Mouse (Mus musculus): ENCODE results near the gene Shh.
A peak's percentile ranks its signal among the peaks of the same experiment; 100 is the strongest.

The Shh gene

DNA sequence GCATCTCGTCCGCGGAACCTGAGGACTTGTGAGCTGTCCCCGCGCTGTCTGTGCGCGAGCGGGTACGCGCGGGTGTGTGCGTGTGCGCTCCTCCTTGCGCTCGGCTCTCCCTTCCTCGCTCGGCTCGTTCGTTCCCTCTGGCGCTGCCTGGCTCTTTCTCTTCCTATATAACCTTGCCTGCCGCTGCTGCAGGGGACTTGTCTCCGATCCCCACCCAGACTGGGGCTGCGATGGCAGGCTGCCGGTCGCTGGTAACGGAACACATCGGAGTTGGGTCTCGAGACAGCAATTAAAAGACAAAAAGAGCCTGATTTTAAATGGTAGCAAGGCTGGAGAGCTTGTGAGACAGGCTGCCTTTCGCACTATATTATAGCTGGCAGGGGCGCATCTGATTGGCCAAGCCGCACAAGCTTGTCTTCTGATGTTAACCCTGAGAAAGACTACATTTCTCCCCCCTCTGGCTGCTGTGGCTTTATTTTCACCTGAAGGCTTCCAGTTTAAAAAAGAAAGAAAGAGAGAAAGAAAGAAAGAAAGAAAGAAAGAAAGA, at the start of gene Shh:
TSS of gene Shh (minus strand) at position 497 of the 547 bp plus-strand sequence.
- DNase-seq, result peak; percentile 57

DNA sequence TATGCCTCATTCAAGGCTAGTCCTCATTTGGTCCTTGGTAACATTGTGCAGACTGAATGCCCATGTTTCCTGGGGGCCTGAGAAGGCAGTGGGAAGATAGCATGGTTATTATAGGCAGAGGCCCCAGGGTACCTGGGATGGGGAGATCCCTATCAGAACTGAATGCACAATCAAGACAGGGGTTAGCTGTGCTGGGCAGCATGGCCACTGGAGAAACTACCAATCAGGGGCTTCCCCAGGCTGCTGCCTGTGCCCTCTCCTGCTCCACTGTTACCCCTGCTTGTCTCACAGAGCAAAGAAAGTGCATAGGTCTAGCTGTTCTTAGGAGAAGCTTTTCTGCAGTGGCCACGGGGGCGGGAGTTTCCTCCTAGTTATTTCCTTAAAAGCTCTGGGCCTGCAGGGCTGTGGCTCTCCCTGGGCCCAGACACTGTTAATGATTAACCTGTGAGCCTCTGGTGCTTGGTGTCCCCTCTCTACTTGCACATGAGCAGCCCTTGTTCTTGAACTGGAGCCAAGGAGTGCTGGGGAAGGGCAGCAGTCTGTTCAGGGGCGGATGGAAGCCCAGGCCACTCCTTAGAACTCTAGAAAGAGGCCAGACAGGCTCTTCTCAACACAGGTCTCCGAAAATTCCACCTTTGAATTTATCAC, 33.9 kb upstream of the Shh start:
- no peak for DNase-seq

DNA sequence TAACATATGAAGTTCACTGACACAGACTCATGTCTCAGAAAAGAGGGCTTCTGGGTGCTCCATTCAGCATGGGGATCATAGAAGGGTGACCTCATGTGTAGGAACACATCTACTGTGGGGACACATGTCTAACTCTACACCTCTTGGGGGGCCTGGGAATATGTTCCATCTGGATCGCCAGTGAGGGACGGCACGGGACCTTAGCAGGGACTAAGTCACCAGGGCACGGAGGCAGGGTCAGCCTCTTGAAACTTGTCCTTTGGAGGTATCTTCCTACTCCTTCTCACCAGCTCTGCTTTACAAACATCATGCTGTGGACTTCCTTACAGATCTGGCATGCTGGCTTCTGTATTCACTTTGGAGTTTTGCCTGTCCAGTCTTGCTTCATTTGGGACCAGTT, 31.8 kb upstream of the Shh start:
- no peak for DNase-seq

DNA sequence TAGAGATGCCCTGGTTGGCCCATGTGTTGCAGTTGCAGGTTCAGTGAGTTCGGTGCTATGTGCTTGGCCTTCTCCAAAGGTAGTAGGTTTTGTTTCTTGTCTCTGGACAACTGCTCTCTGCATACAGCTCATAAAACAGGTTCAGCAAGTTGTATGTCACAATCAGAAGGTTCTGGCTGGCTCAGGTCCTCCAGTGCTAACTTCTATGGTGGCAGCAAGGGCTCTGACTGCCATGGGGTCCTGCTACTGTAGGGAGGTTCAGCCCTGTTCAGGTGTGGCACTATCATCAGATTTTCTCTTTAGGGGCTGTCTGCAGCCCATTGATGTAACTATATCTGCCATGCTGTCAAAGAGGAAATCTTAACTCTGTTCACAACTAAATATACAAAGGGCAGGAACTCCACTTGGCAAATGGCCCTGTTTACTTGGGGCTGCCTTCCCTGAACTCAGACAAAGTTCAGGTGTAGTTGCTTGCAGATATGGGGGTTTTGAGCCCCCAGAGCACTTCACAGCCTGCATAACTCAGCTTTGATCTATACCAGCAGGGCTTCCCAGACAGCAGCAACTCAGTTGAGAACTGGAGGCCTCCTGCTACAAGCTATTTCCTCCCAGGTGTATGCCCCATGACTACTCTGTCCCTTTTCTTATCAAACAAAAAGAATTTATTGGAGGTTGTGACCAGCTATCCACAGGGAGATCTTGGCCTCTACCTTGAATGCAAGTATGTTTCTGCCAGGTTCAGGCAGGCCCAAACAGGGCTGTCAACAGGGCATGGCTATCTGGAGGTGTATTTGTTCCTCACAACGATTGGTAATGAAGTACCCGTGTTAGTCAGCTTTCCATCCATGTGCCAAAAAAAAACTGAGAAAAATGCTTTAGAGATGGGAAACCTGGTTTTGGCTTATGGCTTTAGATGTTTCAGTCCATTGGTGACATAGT, 28.9 kb upstream of the Shh start:
- DNase-seq, result no peak

DNA sequence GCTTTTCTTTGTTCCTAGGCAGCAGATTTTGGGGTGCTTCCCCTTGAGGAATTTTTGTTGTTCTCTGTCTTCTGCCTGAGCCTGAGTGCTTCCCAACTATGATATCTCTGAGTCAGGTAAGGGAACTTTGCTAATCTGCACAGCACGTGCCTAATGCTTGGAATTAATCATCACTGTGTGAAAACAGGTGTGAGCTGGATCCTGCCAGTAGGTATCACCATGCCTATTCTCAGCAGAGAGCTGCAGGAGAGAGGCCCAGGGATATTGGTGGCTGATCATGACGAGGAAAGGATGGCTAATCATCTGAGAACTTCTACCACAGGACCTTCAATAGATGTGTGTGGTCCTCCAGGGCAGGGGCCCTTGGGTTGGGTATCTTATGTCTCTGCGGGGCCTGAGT, 26.5 kb upstream of the Shh start:
- no peak for DNase-seq

DNA sequence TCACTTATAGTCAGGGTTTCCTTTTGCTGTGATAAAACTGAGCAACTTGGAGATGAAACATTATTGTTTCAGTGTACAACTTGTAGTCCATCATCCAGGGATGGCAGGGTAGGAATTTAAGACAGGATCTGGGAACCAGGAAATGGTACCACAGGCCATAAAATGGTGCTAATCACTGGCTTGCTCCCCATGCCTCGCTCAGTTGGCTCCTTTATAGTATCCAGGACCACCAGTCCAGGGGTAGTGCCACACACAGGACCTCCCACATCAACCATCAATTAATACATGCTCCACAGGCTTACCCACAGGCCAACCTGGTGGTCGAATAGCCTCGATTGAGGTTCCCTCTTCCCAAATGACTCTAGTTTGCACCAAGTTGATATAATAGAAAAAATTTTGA, 15.9 kb upstream of the Shh start:
- DNase-seq, result no peak

DNA sequence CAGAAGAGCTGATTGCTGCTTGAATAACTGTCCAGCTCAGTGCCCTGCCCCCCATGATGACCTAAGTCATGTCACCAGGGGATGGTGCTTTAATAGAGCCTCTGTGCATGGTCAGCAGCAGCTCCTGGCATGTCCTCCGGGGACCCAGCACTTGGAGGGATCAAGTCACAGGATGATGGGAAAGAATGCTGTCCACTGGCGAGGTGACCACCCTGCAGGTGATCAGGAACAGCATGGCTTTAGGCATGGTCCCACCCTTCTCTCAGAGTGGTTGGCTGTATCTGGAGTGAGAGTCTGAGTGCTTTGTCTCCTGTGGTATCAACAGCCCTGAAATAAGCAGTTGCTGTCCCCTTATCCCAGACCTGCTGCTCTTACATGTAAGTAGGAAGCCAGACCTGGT, 14.7 kb upstream of the Shh start:
- DNase-seq, result no peak

DNA sequence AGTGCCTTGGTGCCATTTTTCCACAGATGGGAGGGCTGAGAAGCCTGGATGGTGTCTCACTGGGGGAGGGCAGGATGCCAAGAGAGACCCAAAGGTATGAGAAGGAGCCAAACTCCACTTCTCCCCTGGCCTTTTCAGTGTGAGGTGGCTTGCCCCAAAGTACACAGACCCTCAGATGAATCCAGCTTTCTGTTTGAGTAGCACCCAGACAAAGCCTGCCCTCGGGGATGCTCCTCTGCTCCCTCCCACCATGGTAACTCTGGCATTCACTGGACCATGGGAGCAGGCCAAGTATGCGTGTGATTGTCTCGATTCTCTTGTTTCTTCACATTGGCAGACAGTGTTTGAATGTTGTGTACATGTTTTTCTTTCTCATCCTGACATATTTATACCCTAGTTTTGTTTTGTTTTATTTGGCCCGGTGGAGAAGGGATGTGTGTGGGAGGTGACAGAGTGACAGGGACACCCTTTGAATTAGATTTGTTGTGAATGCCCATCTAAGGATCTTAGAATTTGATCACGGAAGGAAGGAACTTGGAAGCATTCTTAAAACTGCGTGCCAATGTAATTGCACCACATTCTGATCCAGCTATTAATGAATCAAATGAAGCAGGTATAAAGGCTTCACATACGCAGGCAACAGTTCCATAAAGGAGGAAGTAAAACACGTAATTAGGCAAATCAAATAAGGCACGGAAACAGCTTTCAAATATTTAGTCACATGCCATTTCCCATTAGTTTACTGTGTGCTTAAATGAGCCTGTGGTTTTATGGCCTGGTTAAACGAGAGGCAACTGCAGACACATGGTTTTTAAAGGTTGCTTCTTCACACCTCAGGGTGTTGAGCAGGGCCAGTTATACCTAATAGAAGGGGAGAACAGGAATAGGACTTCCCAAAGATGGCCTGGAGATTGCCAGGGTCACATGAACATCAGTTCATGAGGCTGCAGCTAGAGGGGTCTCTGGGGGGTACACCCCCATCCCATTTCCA, 9.6 kb upstream of the Shh start:
- DNase-seq, result no peak

DNA sequence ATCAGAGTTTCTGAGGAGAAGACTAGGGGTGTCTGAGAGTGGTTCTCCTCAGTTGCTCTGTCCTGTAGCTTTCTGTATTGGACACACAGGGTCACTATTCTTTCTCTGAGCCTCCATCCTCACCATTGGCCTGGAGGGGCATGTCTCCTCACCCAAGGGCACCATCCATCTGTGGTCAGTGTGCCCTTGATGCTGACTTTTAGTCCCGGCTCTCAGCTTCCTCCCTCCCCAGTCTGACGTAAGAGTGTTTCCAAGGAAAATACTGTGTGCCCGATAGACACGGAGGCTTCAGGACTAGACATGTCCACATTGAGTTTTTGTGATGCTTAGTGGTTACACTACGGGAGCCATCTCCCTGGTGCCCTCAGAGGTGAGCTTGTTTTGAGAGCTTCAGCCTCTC, 6.5 kb upstream of the Shh start:
- no peak for DNase-seq

DNA sequence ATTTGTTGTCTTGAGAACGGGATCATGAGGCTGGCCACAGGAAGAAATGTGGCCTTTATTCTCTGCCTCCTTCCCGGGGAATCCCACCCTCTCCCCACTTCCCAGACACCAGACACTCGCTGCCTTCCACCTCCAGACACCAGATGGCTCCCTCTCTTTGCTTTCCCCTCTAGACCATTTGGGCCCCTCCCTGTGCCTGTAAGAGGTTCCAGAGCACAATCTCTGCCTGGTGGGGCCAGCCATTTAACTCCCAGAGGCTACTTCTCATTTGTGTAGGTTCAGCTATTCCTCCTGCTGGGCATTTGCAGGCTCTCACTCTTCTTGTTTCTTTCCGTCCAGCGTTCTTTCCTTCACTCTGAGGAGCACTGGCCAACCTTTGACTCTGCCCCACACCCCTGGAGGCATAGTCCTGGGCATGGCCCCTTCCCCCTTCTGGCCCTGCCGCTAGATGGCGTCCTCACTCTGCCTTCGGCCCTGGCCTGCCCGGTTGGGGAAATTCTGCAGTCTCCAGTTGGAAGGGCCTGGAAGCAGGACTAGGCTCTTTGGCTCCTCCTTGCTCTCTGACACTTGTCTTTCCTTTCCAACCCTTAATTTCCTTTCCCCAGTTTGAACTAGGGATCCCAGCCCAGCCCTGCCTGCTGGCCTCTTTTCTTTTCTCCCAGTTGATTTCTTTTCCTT, 2.6 kb upstream of the Shh start:
- DNase-seq, result peak; percentile 33

DNA sequence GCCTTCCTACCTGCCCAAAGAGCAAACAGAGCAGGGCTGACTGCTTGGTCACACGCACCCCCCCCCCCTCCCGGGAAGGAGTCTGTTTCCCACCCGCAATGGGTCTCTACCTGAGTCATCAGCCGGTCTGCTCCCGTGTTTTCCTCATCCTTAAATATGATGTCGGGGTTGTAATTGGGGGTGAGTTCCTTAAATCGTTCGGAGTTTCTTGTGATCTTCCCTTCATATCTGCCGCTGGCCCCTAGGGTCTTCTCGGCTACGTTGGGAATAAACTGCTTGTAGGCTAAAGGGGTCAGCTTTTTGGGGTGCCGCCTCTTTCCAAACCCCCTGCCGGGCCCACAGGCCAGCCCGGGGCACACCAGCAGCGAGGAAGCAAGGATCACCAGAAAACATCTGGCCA, 705 bp downstream of the Shh start:
- DNase-seq, result no peak

DNA sequence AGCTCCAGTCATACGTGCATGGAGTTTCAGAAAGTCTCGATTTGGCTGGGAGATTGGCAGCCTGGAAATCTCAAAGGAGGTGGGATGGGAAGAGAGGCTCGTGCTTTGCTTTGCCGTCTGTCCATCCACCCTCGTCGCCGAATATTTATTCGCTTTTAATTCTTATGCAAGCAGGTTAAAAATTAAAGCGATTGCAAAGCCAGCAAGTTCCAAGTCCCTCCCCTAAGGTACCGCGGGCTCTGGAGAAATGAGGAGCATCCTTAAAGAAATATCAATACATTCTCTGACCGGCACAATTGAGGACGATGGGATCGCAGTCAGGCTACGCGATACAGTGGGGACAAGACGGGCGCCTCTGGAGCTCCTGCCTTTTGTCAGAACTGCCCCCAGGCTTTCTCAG, 1.5 kb downstream of the Shh start:
- DNase-seq, result no peak

DNA sequence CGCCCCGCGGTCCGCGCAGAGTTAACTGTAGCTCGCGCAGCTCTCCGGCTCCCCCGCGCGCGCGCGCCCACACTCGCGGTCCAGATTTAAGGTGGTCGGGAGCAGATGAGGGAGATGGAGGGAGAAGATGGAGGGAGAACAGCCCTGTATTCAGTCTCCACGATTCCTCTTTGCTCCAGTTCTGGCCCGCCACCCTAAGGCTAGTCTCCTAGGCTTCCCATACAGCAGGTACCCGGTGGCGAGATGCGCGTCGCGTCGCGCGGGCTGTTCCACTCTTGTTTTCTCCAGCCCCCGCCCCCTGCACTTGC, 2.0 kb downstream of the Shh start:
- peak; percentile 70 for DNase-seq

DNA sequence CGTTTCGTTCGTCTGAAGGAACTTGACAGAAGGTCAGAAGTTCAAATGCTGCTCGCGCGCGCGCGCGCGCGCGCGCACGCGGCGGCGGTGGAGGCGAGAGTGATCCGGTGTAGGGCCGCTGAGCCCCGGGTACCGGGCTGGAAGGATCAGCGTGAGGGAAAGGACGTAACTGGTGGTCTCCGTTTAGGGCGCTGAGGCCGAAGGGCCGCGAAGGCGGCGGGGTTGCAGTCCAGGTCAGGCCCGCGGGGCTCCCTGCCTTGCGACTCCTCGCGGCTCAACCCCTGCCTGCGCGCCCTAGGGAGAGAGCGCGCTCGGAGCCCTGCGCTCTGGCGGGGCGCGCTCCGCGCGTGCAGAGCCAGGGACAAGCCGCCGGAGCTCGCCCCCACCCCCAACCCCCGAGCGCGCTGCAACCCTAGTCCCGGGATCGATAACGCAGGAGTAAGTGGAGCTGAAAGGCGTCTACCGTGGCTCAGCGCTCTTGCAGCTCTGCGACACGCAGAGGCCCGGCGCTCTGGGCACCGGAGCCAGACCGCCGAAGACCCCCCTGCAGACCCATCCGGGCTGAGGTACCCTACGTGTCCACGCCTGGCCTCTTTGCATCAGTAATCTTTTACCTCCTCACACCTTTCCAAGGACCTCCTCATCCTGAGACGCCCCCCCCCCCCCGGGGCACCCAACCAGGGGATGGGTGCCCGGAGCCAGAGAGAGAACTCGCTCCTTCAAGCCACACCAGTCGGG, 2.5 kb downstream of the Shh start:
- DNase-seq, result peak; percentile 43

DNA sequence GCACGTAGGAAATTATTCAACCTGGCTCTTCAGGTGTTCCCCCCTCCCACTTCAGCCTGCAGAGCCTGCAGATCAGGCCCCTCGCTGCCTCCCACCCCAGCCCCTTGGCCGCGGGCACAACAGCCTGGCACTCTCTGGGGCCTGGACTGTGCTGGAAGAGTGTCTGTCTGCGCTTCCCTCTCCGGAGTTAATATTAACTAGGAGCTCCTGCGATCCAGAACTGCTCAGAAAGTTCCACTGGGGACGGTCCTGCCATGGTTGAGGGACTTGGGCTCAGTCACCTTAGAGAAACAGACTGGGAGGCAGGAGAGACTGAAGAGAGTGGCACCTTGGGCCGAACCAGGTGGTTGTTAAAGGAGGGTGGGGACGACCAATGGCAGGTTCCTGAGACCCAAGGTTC, 3.4 kb downstream of the Shh start:
- no peak for DNase-seq

DNA sequence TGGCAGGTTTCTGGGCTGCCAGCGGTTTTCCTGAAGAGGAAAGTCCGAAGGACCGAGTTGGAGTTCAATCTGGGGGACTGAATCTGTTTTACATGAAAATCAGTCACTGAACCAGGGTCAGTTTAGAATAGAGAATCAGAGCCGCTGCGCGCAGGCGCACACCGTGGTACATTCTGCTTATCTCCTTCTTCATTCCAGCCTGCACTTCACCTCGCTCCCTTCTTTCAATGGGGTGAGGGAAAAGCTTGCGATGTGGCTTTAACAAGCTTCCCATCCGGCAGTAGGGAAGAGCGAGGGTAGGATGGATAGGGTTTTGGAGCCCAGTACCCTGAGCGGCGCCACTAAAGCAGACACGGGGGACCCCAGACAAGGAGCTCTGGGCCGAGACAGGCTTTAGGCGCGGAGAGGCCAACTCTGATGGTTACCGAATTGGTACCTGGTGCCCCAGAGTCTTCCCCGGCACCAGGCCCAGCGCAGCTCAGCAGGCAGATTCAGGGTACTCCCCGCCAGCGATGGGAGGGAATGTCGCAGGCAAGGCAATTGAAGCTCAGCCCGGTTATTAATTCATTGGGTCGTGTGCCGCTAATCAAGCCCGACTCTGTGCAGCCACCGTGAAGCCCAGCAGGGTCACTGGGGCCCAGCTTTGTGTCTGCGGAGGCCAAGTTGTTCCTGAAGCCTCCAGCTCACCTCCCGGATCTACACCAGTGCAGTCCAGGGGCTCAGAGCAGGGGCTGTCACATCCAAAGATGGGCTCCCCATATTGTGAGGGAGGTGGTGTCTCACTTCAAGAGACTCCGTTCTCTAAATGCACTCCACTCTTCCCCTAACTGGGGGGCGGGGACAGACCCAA, 4.1 kb downstream of the Shh start:
- DNase-seq, result no peak

DNA sequence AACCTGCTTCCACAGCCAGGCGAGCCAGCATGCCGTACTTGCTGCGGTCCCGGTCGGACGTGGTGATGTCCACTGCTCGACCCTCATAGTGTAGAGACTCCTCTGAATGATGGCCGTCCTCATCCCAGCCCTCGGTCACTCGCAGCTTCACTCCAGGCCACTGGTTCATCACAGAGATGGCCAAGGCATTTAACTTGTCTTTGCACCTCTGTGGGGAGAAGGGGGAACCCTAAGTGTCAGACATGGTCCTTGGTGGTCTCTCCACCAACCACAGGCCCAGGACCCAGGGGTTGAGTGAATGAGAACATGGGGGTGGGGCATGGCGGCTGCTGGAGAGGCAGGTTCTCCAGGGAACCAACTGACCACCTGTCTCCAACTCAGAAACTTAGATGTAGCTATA, 5.7 kb downstream of the Shh start:
- DNase-seq, result no peak

DNA sequence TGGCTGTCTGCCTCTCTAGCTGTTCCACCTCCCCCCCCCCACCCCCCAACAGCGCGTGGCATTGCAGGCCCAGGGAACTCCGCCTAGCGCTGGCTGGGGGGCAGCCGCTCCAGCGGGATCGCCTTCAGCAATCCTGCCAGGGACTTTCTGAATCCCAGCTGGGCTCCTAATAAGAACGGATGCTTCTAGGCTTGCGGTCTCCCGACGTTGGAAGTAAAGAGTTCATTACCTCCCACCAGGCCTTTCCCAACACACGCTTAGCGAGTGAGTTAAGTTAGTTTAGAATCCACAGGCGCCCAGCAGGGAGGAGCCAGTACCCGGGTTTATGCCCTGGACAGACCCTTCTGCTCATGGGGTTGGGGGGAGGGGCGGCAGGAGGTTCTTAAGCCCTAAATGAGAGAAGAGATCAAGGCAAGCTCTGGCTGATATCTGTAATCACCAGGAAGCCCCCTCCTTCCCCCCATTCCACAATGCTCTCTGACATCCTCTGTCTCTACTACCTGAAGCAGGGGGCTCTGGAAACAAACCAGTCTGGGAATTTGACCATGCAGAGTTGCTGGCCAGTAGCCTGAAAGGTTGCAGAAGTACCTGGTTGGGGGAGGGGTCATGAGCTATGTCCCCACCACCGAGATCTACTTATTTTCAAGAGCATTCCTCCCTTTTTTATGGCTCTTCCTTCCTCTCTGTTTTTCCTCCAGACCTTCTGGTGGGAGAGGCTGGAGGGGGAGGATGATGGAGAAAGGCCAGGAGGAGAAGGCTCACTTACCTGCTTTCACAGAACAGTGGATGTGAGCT, 6.3 kb downstream of the Shh start:
- no peak for DNase-seq

DNA sequence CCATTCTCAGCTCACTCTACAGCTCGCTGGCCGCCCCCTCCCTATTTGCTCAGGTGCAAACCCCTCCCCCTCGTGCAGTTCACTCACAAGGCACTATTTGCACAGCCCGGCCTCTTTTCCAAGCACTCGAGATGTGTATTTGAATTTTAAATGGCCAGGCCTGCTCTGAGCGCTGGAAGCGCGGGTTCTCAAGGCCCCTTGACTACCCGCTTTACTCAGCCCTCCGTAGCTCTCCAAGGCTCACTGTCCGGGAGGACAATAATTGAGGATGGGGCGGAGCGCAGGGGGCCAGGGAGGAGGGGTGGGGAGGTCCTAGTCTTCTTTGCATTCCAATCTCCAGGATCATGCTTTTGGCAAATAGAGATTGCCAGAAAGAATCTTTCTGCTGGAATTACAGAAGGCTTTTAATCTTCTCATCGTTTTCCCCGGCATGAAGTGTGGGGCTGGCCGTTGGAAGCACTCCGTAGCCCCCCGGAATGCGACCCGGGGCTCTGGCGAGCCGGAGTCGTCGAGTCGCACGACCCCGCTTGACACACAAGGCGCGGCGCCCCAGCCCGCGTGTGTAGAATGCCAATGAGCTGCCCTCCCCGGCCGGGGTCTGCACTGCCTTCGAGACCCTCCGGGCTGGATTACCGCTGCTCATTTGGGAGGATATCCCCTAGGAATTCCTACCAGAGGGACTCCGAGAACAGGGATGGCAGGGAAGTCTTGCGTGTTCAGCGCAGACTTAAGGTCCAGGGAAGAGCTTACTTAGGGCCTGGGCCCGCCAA, 7.4 kb downstream of the Shh start:
- DNase-seq, result no peak
